Mouse (Mus musculus): ENCODE measurements around the gene Ercc1.

- TF ChIP-seq EP300 (optimal IDR thresholded peaks at IDR 0.05) (no peak), CTCF (IDR thresholded peaks at IDR 0.05; ENCODE audit: low read depth) (no peak)
These were observed 37.5 kb upstream of the Ercc1 start for GRCm38 (mm10) chr7:19306819-19307738.

Measured in stomach, postnatal 0 days (tissue).